Mouse (Mus musculus) midbrain, embryonic 14.5 days (tissue): Measurements from ENCODE around the gene Olfr70. TPM values are rescaled to one million over a fixed set of nuclear protein-coding genes. Genes with fewer than 3 reads are reported as not detected.

Experiments used
- ATAC-seq: fragments of 200-750 bp; cut with Nextera tagmentation; 2 replicates; pipeline ENCODE4 v1.8.0; 2017; ENCODE audit warnings: moderate number of reproducible peaks, moderate library complexity; ENCODE audit not compliant: low FRiP score, low TSS enrichment
- DNase-seq: peaks from one replicate; pipeline ENCODE4 v3.0.0-alpha.2; 2015
- H3K27ac ChIP-seq: fragments of 300-500 bp; sonication (generic); replicated peaks from 2 replicates; pipeline ENCODE4 v1.5.1; 2014; ENCODE audit warnings: mild to moderate bottlenecking, low read depth, low read length, moderate library complexity
- H3K27me3 ChIP-seq: fragments of 300-500 bp; sonication (generic); 2 replicates; pipeline ENCODE4 v1.6.1; 2014; ENCODE audit warnings: low read length, control low read depth, mixed read lengths; ENCODE audit not compliant: control insufficient read depth, insufficient read depth
- H3K36me3 ChIP-seq: fragments of 300-500 bp; sonication (generic); 2 replicates; pipeline ENCODE4 v1.6.1; 2014; ENCODE audit warnings: low read length, control low read depth; ENCODE audit not compliant: control insufficient read depth, insufficient read depth
- H3K4me1 ChIP-seq: fragments of 300-500 bp; sonication (generic); 2 replicates; pipeline ENCODE4 v1.6.1; 2014; ENCODE audit warnings: mild to moderate bottlenecking, antibody characterized with exemption, low read length, control low read depth; ENCODE audit not compliant: control insufficient read depth, insufficient read depth
- H3K4me2 ChIP-seq: fragments of 300-500 bp; sonication (generic); 2 replicates; pipeline ENCODE4 v1.6.1; 2014; ENCODE audit warnings: mild to moderate bottlenecking, low read length, moderate library complexity
- H3K4me3 ChIP-seq: fragments of 300-500 bp; sonication (generic); replicated peaks from 2 replicates; pipeline ENCODE4 v1.5.1; 2014; ENCODE audit warnings: low read depth, low read length
- H3K9ac ChIP-seq: fragments of 300-500 bp; sonication (generic); replicated peaks from 2 replicates; pipeline ENCODE4 v1.6.1; 2014; ENCODE audit warnings: mild to moderate bottlenecking, low read length, moderate library complexity
- H3K9me3 ChIP-seq: fragments of 300-500 bp; sonication (generic); 2 replicates; pipeline ENCODE4 v1.6.1; 2016; ENCODE audit warnings: low read length, control low read depth, mixed read lengths; ENCODE audit not compliant: control insufficient read depth
- WGBS: fragments of 180-500 bp; shearing (Covaris S2); extraction: QIAGEN DNeasy Blood & Tissue Kit; methylation state at CpG from one replicate; pipeline ENCODE4 v1.1.7; 2014; 5-methylcytosine and 5-hydroxymethylcytosine counted together
- polyA plus RNA-seq: library from polyadenylated mRNA; unstranded; fragments of >200 nt; fragmentation: Nextera tagmentation; extraction: Ambion mirVana; gene quantifications from 2 replicates; pipeline ENCODE4 v1.2.1, GENCODE M21; 2014

The Olfr70 gene
- polyA plus RNA-seq: not detected in 2 replicates

- 90% methylated on average over 6 of the region's 6 CpGs for WGBS
- Histone ChIP-seq H3K4me2 (no peak within 1 kb of the TSS), H3K9me3 (no peaks in the 10 kb centered on the region), H3K27ac (no peak within 1 kb of the TSS), H3K4me3 (no peak within 1 kb of the TSS), H3K4me1 (no peaks in the 10 kb centered on the region), H3K27me3 (no peaks in the 10 kb centered on the region), H3K9ac (no peak within 1 kb of the TSS), H3K36me3 (no peaks in the 10 kb centered on the region)
- DNase-seq: no peak
- ATAC-seq: no peak
Observed at GRCm38 (mm10) chr4:43700707-43701106, at the start of gene Olfr70. Gene Olfr70 (minus strand): TSS chr4:43700807.

- Histone ChIP-seq H3K4me2 (no peak overlapping the region), H3K27ac (no peak overlapping the region), H3K4me1 (no peaks in the 10 kb centered on the region), H3K9me3 (no peaks in the 10 kb centered on the region), H3K9ac (no peak overlapping the region), H3K4me3 (no peak overlapping the region), H3K36me3 (no peaks in the 10 kb centered on the region), H3K27me3 (no peaks in the 10 kb centered on the region)
- DNase-seq (peak; percentile 84), ATAC-seq (no peak)
- WGBS: 24% methylated on average over 6 of the region's 6 CpGs
Observed at GRCm38 (mm10) chr4:43745187-43745586, 44.6 kb upstream of the Olfr70 start.

- whole genome bisulfite sequencing: 77% methylated on average over 1 of the region's 1 CpGs
- no peak overlapping the region for H3K9ac ChIP-seq
- no peaks in the 10 kb centered on the region for H3K27me3 ChIP-seq
- DNase-seq: no peak
- H3K27ac ChIP-seq: no peak overlapping the region
- H3K4me2 ChIP-seq: no peak overlapping the region
- H3K9me3 ChIP-seq: no peaks in the 10 kb centered on the region
- H3K4me3 ChIP-seq: no peak overlapping the region
- H3K36me3 ChIP-seq: no peaks in the 10 kb centered on the region
- ATAC-seq: no peak
- H3K4me1 ChIP-seq: no peaks in the 10 kb centered on the region
Observed at GRCm38 (mm10) chr4:43743099-43743498, 42.5 kb upstream of the Olfr70 start.

GRCm38 (mm10) chr4:43742637-43743036 lies 42.0 kb upstream of the Olfr70 start:
- no peak overlapping the region for H3K4me3 ChIP-seq
- H3K4me2 ChIP-seq: no peak overlapping the region
- no peaks in the 10 kb centered on the region for H3K27me3 ChIP-seq
- no peak overlapping the region for H3K9ac ChIP-seq
- no peaks in the 10 kb centered on the region for H3K4me1 ChIP-seq
- 37% methylated on average over 4 of the region's 4 CpGs for WGBS
- no peak for DNase-seq
- no peaks in the 10 kb centered on the region for H3K9me3 ChIP-seq
- no peaks in the 10 kb centered on the region for H3K36me3 ChIP-seq
- ATAC-seq: no peak
- H3K27ac ChIP-seq: no peak overlapping the region

GRCm38 (mm10) chr4:43741526-43741925 lies 40.9 kb upstream of the Olfr70 start:
- Histone ChIP-seq H3K27me3 (no peaks in the 10 kb centered on the region), H3K9me3 (no peaks in the 10 kb centered on the region), H3K27ac (no peak overlapping the region), H3K9ac (no peak overlapping the region), H3K4me2 (no peak overlapping the region), H3K4me1 (no peaks in the 10 kb centered on the region), H3K4me3 (no peak overlapping the region), H3K36me3 (no peaks in the 10 kb centered on the region)
- DNase-seq: no peak
- no peak for ATAC-seq
- WGBS: 76% methylated on average over 5 of the region's 5 CpGs

- H3K4me3 ChIP-seq: no peak overlapping the region
- no peaks in the 10 kb centered on the region for H3K27me3 ChIP-seq
- no peaks in the 10 kb centered on the region for H3K4me1 ChIP-seq
- no peaks in the 10 kb centered on the region for H3K36me3 ChIP-seq
- no peaks in the 10 kb centered on the region for H3K9me3 ChIP-seq
- 74% methylated on average over 8 of the region's 8 CpGs for WGBS
- no peak overlapping the region for H3K4me2 ChIP-seq
- ATAC-seq (no peak), DNase-seq (no peak)
- no peak overlapping the region for H3K9ac ChIP-seq
- no peak overlapping the region for H3K27ac ChIP-seq
Observed at GRCm38 (mm10) chr4:43738989-43739674, 38.5 kb upstream of the Olfr70 start.

GRCm38 (mm10) chr4:43737144-43737543 lies 36.5 kb upstream of the Olfr70 start:
- no peaks in the 10 kb centered on the region for H3K36me3 ChIP-seq
- DNase-seq: no peak
- H3K4me2 ChIP-seq: no peak overlapping the region
- H3K9ac ChIP-seq: no peak overlapping the region
- no peak for ATAC-seq
- no peak overlapping the region for H3K4me3 ChIP-seq
- H3K27ac ChIP-seq: no peak overlapping the region
- H3K4me1 ChIP-seq: no peaks in the 10 kb centered on the region
- H3K9me3 ChIP-seq: no peaks in the 10 kb centered on the region
- no peaks in the 10 kb centered on the region for H3K27me3 ChIP-seq
- 72% methylated on average over 6 of the region's 6 CpGs for WGBS

- H3K9ac ChIP-seq: no peak overlapping the region
- H3K36me3 ChIP-seq: no peaks in the 10 kb centered on the region
- no peak overlapping the region for H3K27ac ChIP-seq
- H3K4me1 ChIP-seq: no peaks in the 10 kb centered on the region
- H3K4me3 ChIP-seq: no peak overlapping the region
- H3K27me3 ChIP-seq: no peaks in the 10 kb centered on the region
- no peak for DNase-seq
- no peak for ATAC-seq
- H3K4me2 ChIP-seq: no peak overlapping the region
- 86% methylated on average over 5 of the region's 5 CpGs for WGBS
- no peaks in the 10 kb centered on the region for H3K9me3 ChIP-seq
Observed at GRCm38 (mm10) chr4:43733186-43733585, 32.6 kb upstream of the Olfr70 start.

GRCm38 (mm10) chr4:43732171-43732570 lies 31.6 kb upstream of the Olfr70 start:
- ATAC-seq: no peak
- no peak overlapping the region for H3K9ac ChIP-seq

More at GRCm38 (mm10) chr4:43732171-43732570, 31.6 kb upstream of the Olfr70 start:
- no peaks in the 10 kb centered on the region for H3K27me3 ChIP-seq
- no peaks in the 10 kb centered on the region for H3K9me3 ChIP-seq
- no peak for DNase-seq
- H3K36me3 ChIP-seq: no peaks in the 10 kb centered on the region
- H3K4me3 ChIP-seq: no peak overlapping the region
- H3K4me2 ChIP-seq: no peak overlapping the region
- WGBS: 19% methylated on average over 1 of the region's 1 CpGs
- no peak overlapping the region for H3K27ac ChIP-seq
- H3K4me1 ChIP-seq: no peaks in the 10 kb centered on the region
